Mouse (Mus musculus): Measurements from ENCODE around the gene Ccdc155.

Gene Ccdc155

GRCm38 (mm10) chr7:45226421-45226820, 21.7 kb upstream of the Ccdc155 start:
- DNase-seq (ENCODE audit: low spot score) = no peak

GRCm38 (mm10) chr7:45224826-45225225, 20.1 kb upstream of the Ccdc155 start:
- DNase-seq (ENCODE audit: low spot score) = no peak

GRCm38 (mm10) chr7:45221680-45222079, 17.0 kb upstream of the Ccdc155 start:
- no peak for DNase-seq (ENCODE audit: low spot score)

GRCm38 (mm10) chr7:45216442-45217183, 11.9 kb upstream of the Ccdc155 start:
- peak; percentile 74 for DNase-seq (ENCODE audit: low spot score)

GRCm38 (mm10) chr7:45215673-45216441, 11.2 kb upstream of the Ccdc155 start, which contains the start of gene Tead2:
Gene Tead2 (plus strand): TSS chr7:45215753.
- peak; percentile 74 for DNase-seq (ENCODE audit: low spot score)

- DNase-seq (ENCODE audit: low spot score) = no peak
Observed at GRCm38 (mm10) chr7:45213708-45214107, 9.0 kb upstream of the Ccdc155 start.

- no peak for DNase-seq (ENCODE audit: low spot score)
Observed at GRCm38 (mm10) chr7:45212356-45212755, 7.7 kb upstream of the Ccdc155 start.

- no peak for DNase-seq (ENCODE audit: low spot score)
Observed at GRCm38 (mm10) chr7:45211851-45212251, 7.2 kb upstream of the Ccdc155 start, which contains the start of gene Dkkl1. Gene Dkkl1 (minus strand): TSS chr7:45212147.

- DNase-seq (ENCODE audit: low spot score) = no peak
Observed at GRCm38 (mm10) chr7:45211070-45211469, 6.4 kb upstream of the Ccdc155 start.

- no peak for DNase-seq (ENCODE audit: low spot score)
Observed at GRCm38 (mm10) chr7:45208260-45208659, 3.6 kb upstream of the Ccdc155 start.

GRCm38 (mm10) chr7:45202654-45203053, 2.0 kb downstream of the Ccdc155 start:
- DNase-seq (ENCODE audit: low spot score) = no peak

GRCm38 (mm10) chr7:45198961-45199360, 5.7 kb downstream of the Ccdc155 start:
- DNase-seq (ENCODE audit: low spot score) = no peak

- DNase-seq (ENCODE audit: low spot score) = peak; percentile 54
Observed at GRCm38 (mm10) chr7:45198435-45198834, 6.3 kb downstream of the Ccdc155 start.

GRCm38 (mm10) chr7:45196994-45197393, 7.7 kb downstream of the Ccdc155 start:
- no peak for DNase-seq (ENCODE audit: low spot score)

GRCm38 (mm10) chr7:45196176-45196535, 8.5 kb downstream of the Ccdc155 start:
- no peak for DNase-seq (ENCODE audit: low spot score)

GRCm38 (mm10) chr7:45195341-45196175, 9.1 kb downstream of the Ccdc155 start:
- DNase-seq (ENCODE audit: low spot score) = no peak

GRCm38 (mm10) chr7:45193871-45194785, 10.6 kb downstream of the Ccdc155 start:
- no peak for DNase-seq (ENCODE audit: low spot score)

- no peak for DNase-seq (ENCODE audit: low spot score)
Observed at GRCm38 (mm10) chr7:45193406-45193805, 11.3 kb downstream of the Ccdc155 start.

GRCm38 (mm10) chr7:45192585-45193310, 11.9 kb downstream of the Ccdc155 start:
- DNase-seq (ENCODE audit: low spot score) = no peak

- DNase-seq (ENCODE audit: low spot score) = no peak
Observed at GRCm38 (mm10) chr7:45191803-45192363, 12.8 kb downstream of the Ccdc155 start.
